Mouse (Mus musculus): ENCODE data around the gene Tm9sf4.

- TF ChIP-seq POLR2A (IDR thresholded peaks at IDR 0.05; ENCODE audit: borderline replicate concordance, extremely low read depth, low read depth, low read length) (no peak), CTCF (IDR thresholded peaks at IDR 0.05; ENCODE audit: insufficient read depth, low read length) (no peak)
Measured at GRCm38 (mm10) chr2:153147236-153147635, 13.9 kb upstream of the Tm9sf4 start.
